Mouse (Mus musculus): ENCODE measurements at regions not wholly inside any gene's neighbourhood (a gene's known extent, or its start where the extent isn't known, plus 50 kb on each side); places are given as distances from the start of the nearest gene placed in this dataset.
"Not testable (repeated sequence)": the region's sequence is repeated elsewhere in the genome, so short reads cannot be mapped to it uniquely, and the experiment has no call there.

DNA sequence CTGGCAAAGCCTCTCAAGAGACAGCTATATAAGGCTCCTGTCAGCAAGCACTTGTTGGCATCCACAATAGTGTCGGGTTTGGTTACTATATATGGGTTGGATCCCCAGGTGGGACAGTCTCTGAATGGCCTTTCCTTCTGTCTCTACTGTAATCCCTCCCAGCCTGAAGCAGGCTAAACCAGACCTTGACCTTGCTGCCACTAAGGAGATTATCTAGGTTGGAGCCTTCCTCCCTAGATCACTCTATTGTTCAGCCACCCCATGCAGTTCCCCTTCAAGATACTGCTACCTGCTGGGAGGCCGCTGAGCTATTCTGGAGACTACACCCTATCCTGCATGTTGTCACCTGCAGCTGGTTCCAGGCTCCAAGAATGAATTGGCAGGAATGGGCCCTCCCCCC, 712.7 kb downstream of the A830018L16Rik start:
- TF ChIP-seq CTCF, EP300 (IDR thresholded peaks at IDR 0.05; ENCODE audit: low read depth): not testable (repeated sequence)

Measured in heart, postnatal 0 days (tissue).